Mouse (Mus musculus): ENCODE data around the gene Pcdh15. TPM values are rescaled to one million over a fixed set of nuclear protein-coding genes. Genes with fewer than 3 reads are reported as not detected.

Pcdh15 gene
- total RNA-seq, 4 experiments from 2014 or later, result 0.04 to 0.54 (median 0.33) TPM

- no peak for DNase-seq (ENCODE audit: low spot score in 2 of 2)
Observed at GRCm38 (mm10) chr10:73812311-73812710, 713.2 kb downstream of the Pcdh15 start.

GRCm38 (mm10) chr10:73821657-73822583 is 722.8 kb downstream of the Pcdh15 start:
- DNase-seq (ENCODE audit: low spot score in 2 of 2), result no peak

DNA sequence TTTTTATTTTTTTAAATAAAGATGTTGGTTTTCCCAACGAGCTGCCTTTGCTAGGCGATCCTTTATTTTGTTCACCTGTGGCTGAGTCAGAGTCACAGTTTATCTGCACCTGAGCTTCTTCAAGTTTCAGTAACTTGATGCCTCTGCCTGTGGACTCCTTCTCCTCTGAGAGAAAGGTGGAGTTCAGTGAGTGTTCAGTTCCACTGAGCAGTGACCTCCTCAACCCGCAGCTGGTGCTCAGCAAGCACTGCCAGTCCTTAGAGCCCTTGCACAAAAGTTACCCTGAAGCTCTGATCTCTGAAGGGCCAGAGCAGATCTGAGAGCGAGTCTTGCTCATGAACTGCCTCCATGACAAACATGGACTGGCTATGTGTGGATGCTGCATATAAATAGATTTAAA is 724.1 kb downstream of the Pcdh15 start:
- no peak for DNase-seq (ENCODE audit: low spot score in 2 of 2)

GRCm38 (mm10) chr10:73826354-73826753 is 727.2 kb downstream of the Pcdh15 start:
- no peak for DNase-seq (ENCODE audit: low spot score in 2 of 2)

DNA sequence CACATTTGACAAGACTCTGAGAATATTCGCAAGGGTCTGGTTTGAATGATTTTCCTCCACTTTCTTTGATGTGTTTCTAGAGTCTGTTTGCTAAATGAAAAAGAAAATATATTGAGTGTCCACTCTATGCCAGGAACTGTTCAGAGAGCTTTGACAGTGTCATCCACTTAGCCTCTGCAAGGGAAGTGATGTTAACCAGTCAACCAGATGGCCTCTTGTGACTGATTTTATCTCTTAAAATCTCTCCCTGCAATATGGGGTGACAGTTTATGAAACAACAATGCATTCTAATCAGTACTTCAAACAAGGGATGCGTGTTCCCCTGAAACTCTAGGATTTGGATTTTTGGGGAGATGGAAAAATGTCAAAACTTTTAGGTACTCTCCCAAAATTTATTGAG is 729.6 kb downstream of the Pcdh15 start:
- DNase-seq (ENCODE audit: low spot score in 2 of 2), result no peak

DNA sequence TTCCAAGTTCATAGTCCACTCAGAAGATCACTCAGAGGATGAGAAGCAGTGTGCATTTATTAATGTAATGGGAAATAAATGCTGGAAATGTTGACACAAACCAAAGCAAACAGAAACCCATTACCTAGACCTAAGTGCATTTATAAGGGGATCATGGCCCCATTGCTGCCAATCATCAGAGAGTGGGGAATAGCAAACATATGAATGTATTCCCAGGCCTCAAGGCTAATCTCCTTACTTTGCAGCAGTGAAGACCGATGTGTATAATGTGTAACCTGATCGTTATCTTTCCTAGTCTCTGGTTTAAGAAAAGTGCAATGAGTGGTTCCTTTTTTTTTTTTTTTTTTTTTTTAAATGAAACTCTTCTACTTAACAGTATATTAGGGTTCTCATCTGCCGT is 745.9 kb downstream of the Pcdh15 start:
- DNase-seq (ENCODE audit: low spot score in 2 of 2), result no peak

DNA sequence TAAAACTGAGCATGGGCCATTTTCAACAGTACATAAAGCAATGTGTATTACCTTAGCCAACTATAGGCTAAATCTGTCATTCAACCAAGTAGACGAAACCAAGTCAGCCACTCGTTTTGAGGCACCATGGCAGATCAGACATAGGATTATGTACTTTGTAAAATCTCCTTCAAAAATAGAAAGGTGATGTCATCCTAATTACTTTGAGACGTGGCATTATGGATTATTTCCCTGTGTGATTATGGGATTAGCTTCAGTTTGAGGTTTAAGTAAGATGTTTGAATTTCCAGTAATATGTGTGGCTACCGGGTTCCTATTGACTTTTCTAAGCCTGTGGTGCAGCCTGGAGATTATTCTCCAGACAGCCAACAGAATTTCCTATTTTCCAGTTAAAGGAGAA is 763.0 kb downstream of the Pcdh15 start:
- DNase-seq (ENCODE audit: low spot score in 2 of 2), result no peak

GRCm38 (mm10) chr10:73878055-73878728 is 779.0 kb downstream of the Pcdh15 start:
- DNase-seq (ENCODE audit: low spot score in 2 of 2), result no peak

DNA sequence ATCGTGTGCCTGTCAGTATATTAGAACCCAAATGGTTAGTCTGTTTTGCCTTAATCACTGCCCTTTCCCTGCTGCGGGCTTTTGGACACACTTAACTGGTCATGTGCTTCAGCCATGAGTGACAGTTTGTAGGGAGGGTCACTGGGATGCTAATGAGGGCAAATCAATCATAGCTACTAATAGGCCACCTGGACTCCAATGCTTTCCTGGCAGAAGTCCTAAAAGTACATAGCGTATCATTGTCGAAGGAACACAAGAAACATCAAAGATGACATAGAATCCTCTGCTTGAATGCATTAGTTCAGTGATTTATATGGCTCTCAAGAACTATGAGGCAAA is 779.6 kb downstream of the Pcdh15 start:
- no peak for DNase-seq (ENCODE audit: low spot score in 2 of 2)

- no peak for DNase-seq (ENCODE audit: low spot score in 2 of 2)
Observed at GRCm38 (mm10) chr10:73887771-73888170, 788.6 kb downstream of the Pcdh15 start.

DNA sequence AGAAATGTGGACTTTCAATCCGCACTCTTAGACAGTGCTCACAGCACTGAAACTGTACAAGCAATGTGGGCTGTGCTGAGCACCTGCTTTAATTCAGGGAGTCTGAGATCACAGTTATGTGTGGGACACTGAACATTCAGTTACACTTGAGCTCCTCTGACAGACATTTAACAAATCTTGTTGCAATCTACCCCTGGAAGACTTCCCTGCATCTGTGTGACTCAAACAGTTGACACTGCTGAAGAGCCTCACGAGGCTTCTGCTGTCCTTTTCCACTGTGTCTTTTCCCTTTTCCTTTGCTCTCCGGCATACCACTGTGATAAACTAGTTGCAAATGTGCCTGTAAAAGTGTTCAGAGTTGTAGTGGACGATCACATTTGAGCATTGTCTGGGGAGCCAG is 793.1 kb downstream of the Pcdh15 start:
- no peak for DNase-seq (ENCODE audit: low spot score in 2 of 2)

DNA sequence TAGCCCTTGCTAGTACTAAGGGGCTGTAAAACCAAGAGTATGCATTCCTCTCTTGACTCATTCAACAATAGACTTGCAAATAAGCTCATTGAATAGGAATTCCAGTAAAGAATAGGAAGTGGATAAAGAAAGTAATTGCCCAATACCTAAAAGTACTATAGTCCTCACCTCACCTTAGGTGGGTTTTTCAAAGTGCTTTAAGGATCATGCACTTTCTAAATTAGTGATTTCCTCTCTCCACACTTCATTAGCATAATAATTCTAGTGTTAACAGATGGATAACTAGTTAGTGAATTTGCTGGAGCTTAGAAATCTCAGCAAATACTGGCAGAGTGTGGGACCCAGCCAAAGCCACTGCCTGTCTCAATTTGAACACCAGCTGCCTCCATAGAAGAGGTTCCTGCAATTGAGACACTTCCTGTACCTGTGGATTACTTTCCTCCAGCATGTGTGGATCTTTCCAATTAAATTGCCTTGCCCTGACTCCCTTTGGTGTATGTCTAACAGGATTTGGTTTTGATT is 797.0 kb downstream of the Pcdh15 start:
- no peak for DNase-seq (ENCODE audit: low spot score in 2 of 2)

- no peak for DNase-seq (ENCODE audit: low spot score in 2 of 2)
Observed at GRCm38 (mm10) chr10:73899165-73899564, 800.0 kb downstream of the Pcdh15 start.

DNA sequence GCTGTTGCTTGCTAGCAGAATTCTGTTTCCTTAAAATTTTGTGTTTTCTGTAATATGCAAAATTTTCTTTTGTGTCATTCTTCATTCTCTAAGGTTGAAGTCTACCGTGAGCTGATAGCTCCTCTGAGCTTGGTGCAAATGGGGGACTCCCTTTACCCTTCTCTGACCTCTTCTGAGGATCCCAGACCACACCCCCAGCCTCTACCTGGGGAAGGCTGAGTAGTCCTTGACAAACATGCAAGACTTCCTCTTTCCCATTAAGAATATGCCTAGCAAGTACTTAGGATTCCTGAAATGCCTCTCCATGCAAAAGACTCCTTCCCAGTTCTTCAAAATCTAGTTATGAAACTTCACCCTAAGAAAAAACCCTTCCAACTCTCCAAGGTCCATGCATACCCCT is 808.5 kb downstream of the Pcdh15 start:
- no peak for DNase-seq (ENCODE audit: low spot score in 2 of 2)

DNA sequence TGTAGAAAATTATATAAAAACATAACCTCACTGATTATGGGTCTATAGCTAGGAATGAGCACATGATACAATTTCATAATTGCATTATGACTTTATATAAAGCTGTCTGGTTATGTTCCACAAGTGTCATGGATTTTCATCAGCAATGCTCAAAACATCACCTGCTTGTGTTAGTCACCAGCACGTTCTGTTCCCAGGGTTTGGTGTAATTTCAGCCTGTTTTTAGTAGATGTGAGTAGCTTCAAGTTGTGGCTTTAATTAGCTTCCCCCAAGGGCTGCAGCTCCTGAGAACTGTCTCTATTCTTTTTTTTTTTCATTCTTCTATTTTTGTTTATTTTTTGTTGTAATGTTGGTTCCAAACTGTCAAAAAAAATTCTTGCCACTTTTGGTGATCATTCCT is 809.4 kb downstream of the Pcdh15 start:
- DNase-seq (ENCODE audit: low spot score in 2 of 2), result no peak

GRCm38 (mm10) chr10:73915170-73915569 is 816.0 kb downstream of the Pcdh15 start:
- DNase-seq (ENCODE audit: low spot score in 2 of 2), result no peak

DNA sequence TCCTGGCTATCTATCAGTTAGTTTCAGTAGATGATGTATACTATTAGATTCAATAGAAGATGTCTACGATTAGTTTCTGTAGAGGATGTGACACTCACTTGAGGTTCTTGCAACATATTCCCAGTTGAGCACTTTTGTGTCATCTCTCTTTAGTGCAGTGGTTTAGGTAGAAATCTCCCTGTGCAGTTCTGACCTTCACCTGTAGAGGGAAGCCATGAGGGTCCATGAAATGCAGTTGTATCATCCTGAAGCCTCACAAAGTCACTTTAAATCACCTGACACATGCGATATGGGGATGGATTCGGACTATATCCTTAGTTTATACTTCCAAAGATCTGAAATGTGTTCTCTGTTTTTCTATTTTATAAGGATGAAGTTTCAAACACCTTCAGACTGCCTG is 822.4 kb downstream of the Pcdh15 start:
- no peak for DNase-seq (ENCODE audit: low spot score in 2 of 2)

DNA sequence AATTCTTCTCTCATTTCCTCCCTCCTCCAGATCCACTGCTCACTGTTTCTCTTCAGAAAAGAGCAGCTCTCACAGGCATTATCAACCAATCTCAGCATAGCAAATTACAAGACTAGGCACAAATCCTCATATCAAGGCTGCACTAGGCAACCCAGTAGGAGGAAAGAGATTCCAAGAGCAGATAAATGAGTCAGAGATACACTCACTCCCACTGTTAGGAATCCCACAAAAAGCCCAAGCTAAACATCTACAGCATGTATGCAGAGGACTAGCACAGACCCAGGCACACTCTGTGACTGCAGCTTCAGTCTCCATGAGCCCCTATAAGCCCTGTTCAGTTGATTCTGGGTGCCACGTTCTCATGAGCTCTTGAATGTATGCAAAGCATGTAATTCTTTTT is 829.5 kb downstream of the Pcdh15 start:
- DNase-seq (ENCODE audit: low spot score in 2 of 2), result no peak

- no peak for DNase-seq (ENCODE audit: low spot score in 2 of 2)
Observed at GRCm38 (mm10) chr10:73929718-73930117, 830.6 kb downstream of the Pcdh15 start.

GRCm38 (mm10) chr10:73931185-73931584 is 832.0 kb downstream of the Pcdh15 start:
- DNase-seq (ENCODE audit: low spot score in 2 of 2), result no peak

- DNase-seq (ENCODE audit: low spot score in 2 of 2), result no peak
Observed at GRCm38 (mm10) chr10:73931996-73932679, 833.0 kb downstream of the Pcdh15 start.

- DNase-seq (ENCODE audit: low spot score in 2 of 2), result no peak
Observed at GRCm38 (mm10) chr10:73936121-73936520, 837.0 kb downstream of the Pcdh15 start.
